Mouse (Mus musculus): ENCODE data around the gene Arl13b. TPM values are rescaled to one million over a fixed set of nuclear protein-coding genes. Genes with fewer than 3 reads are reported as not detected.

The Arl13b gene
- 10.8 and 13.4 TPM in 2 replicates for polyA plus RNA-seq (2014; fragmentation: Nextera tagmentation; extraction: Ambion mirVana)

DNA sequence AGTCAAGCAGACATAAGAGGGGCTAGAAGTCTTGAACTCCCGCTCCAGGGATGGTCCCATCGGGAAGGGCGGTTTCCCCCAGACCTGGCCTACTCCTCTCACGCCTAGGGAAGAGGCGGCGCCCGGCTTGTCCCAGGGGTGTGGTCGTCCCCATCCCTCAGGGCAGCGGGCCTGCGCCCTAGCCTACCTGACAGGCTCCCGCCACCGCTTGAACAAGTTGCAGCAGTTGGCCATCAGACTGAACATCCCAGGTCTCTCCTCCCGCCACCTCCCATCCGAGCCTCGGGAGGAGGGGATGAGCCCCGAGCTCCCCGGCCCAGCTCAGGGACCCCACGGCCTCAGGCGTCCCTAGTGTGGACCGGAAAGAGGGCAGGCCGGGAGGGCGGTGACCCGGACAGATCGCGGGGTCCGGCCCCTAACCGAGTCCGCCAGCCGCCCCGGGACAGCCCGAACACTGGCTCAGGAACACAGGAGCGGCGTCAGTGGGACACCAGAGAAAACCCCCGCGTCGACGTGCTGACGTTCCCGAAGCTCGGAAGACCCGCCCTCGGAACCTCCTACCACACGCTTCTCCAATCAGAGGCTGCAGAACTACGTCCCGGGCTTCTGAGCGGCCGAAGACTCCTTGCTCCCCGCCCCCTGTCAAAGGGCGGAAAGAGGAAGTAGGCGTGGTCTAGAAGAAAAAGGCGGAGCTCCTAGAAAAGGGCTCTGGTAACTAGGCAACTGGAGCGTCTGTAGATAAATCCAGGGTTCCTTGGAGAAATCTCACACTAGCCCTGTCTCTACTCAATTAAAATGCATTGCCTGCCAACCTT, at the start of gene Arl13b:
Arl13b (minus strand) TSS at position 543 of the 815 bp plus-strand sequence.
- Histone ChIP-seq H3K9me3 (ENCODE audit: control insufficient read depth, low read length) (no peaks in the 10 kb centered on the region), H3K4me2 (ENCODE audit: low read length) (peak within 1 kb of the TSS; percentile 75), H3K27me3 (ENCODE audit: control insufficient read depth, insufficient read depth, low read length) (no peaks in the 10 kb centered on the region), H3K4me3 (replicated peaks; ENCODE audit: low read depth, low read length) (peak within 1 kb of the TSS; percentile 86), H3K36me3 (ENCODE audit: control insufficient read depth, insufficient read depth, low read length) (no peaks in the 10 kb centered on the region), H3K9ac (replicated peaks; ENCODE audit: low read length) (peak within 1 kb of the TSS; percentile 82), H3K27ac (replicated peaks; ENCODE audit: low read depth, low read length) (peak within 1 kb of the TSS; percentile 70), H3K4me1 (ENCODE audit: control insufficient read depth, insufficient read depth, low read length) (peaks cover 19% of the 10 kb centered on the region)
- WGBS = 0% methylated on average over 52 of the region's 52 CpGs
- DNase-seq = peak; percentile 98
- ATAC-seq (ENCODE audit: low FRiP score, low TSS enrichment) = peak; percentile 100

DNA sequence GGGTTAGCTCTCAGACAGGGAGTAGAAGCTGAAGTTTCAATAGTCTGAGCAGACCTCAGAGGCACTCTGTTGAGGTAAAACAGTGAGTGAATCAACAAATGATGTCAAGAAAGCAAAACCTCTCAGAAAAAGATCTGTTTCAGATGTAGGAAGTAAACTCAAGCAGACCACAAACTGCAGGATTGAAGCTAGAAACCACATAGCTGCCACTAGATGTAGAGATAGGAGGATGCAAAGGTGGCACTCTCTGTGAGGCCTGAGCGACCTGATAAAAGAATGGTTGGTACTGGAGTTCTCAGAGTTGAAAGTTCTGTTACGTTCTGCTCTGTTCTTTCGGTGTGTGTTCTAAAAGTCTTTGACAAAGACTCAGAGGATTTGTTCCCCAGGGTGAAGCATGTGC, 49.0 kb upstream of the Arl13b start:
- no peak for DNase-seq
- Histone ChIP-seq H3K27ac (replicated peaks; ENCODE audit: low read depth, low read length) (no peak overlapping the region), H3K9me3 (ENCODE audit: control insufficient read depth, low read length) (no peaks in the 10 kb centered on the region), H3K36me3 (ENCODE audit: control insufficient read depth, insufficient read depth, low read length) (no peaks in the 10 kb centered on the region), H3K4me2 (ENCODE audit: low read length) (no peak overlapping the region), H3K4me3 (replicated peaks; ENCODE audit: low read depth, low read length) (no peak overlapping the region), H3K27me3 (ENCODE audit: control insufficient read depth, insufficient read depth, low read length) (no peaks in the 10 kb centered on the region), H3K4me1 (ENCODE audit: control insufficient read depth, insufficient read depth, low read length) (no peaks in the 10 kb centered on the region), H3K9ac (replicated peaks; ENCODE audit: low read length) (no peak overlapping the region)
- WGBS = 80% methylated on average over 3 of the region's 3 CpGs
- ATAC-seq (ENCODE audit: low FRiP score, low TSS enrichment) = no peak

DNA sequence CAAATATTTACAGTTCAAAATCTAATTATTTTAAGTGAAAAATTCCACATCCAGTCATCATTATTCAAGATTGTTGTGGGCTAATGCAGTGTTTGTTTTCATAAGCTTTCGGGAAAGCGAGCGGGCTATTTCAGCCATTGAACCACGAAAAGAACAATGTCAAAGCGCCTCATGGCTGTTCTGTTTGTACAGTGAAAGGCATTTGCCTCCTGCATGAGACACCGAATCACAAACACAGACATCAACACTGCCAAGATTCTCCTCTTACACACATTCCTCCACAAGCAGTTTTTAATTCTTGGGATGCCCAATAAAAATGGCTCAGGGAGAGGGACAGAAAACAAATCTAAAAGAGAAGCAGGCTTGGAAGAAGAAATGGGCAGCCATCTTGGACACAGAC, 27.2 kb upstream of the Arl13b start:
- no peaks in the 10 kb centered on the region for H3K27me3 ChIP-seq (ENCODE audit: control insufficient read depth, insufficient read depth, low read length)
- H3K4me2 ChIP-seq (ENCODE audit: low read length) = no peak overlapping the region
- ATAC-seq (ENCODE audit: low FRiP score, low TSS enrichment) = no peak
- no peak overlapping the region for H3K9ac ChIP-seq (replicated peaks; ENCODE audit: low read length)
- no peaks in the 10 kb centered on the region for H3K9me3 ChIP-seq (ENCODE audit: control insufficient read depth, low read length)
- WGBS = 83% methylated on average over 6 of the region's 6 CpGs
- no peaks in the 10 kb centered on the region for H3K36me3 ChIP-seq (ENCODE audit: control insufficient read depth, insufficient read depth, low read length)
- H3K4me1 ChIP-seq (ENCODE audit: control insufficient read depth, insufficient read depth, low read length) = no peaks in the 10 kb centered on the region
- no peak for DNase-seq
- no peak overlapping the region for H3K27ac ChIP-seq (replicated peaks; ENCODE audit: low read depth, low read length)
- H3K4me3 ChIP-seq (replicated peaks; ENCODE audit: low read depth, low read length) = no peak overlapping the region

DNA sequence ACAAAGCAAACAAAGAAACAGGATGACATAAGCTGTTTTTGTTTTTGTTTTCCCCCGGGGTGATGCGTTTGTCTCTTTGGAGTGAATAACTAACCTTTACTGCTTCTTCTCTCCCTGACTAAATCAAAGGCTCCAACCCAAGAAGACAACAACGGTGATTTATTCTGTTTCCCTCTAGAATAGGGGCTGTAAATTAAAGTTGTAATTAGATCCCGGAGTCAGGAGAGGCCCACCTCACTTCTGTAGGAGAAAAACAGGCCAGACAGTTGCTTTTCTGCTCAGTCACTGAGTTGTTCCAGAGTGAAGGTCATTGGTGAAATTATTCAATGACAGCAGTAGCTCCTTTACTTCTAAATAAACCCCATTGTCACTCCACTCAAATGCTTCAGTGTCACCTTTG, 26.3 kb upstream of the Arl13b start:
- no peaks in the 10 kb centered on the region for H3K4me1 ChIP-seq (ENCODE audit: control insufficient read depth, insufficient read depth, low read length)
- H3K36me3 ChIP-seq (ENCODE audit: control insufficient read depth, insufficient read depth, low read length) = no peaks in the 10 kb centered on the region
- H3K27ac ChIP-seq (replicated peaks; ENCODE audit: low read depth, low read length) = no peak overlapping the region
- ATAC-seq (ENCODE audit: low FRiP score, low TSS enrichment) (no peak), DNase-seq (no peak)
- H3K4me2 ChIP-seq (ENCODE audit: low read length) = no peak overlapping the region
- H3K9me3 ChIP-seq (ENCODE audit: control insufficient read depth, low read length) = no peaks in the 10 kb centered on the region
- no peak overlapping the region for H3K4me3 ChIP-seq (replicated peaks; ENCODE audit: low read depth, low read length)
- no peak overlapping the region for H3K9ac ChIP-seq (replicated peaks; ENCODE audit: low read length)
- 75% methylated on average over 4 of the region's 4 CpGs for WGBS
- H3K27me3 ChIP-seq (ENCODE audit: control insufficient read depth, insufficient read depth, low read length) = no peaks in the 10 kb centered on the region

DNA sequence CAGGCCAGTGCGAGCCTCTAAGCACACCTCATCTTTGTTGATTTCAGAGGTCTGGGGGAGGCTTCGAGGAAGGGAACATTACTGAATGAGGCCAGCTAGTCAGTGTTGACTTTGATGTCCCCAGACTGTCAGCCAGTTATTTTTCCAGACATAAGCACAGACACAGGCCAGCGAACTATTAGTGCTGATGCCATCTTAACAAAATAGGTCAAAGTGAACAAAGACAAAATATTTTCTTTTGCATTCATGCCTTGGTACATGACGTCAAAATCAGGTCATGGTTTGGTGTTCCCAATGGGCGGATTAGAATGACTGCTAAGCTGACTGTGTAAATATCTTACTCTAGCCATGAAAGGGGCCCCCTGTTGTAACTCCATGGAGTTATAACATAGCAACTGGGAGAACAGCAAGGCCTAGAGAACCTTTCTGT, 25.9 kb upstream of the Arl13b start:
- Histone ChIP-seq H3K27ac (replicated peaks; ENCODE audit: low read depth, low read length) (no peak overlapping the region), H3K9me3 (ENCODE audit: control insufficient read depth, low read length) (no peaks in the 10 kb centered on the region), H3K9ac (replicated peaks; ENCODE audit: low read length) (no peak overlapping the region), H3K36me3 (ENCODE audit: control insufficient read depth, insufficient read depth, low read length) (no peaks in the 10 kb centered on the region), H3K27me3 (ENCODE audit: control insufficient read depth, insufficient read depth, low read length) (no peaks in the 10 kb centered on the region), H3K4me2 (ENCODE audit: low read length) (no peak overlapping the region), H3K4me1 (ENCODE audit: control insufficient read depth, insufficient read depth, low read length) (no peaks in the 10 kb centered on the region), H3K4me3 (replicated peaks; ENCODE audit: low read depth, low read length) (no peak overlapping the region)
- 50% methylated on average over 5 of the region's 5 CpGs for WGBS
- ATAC-seq (ENCODE audit: low FRiP score, low TSS enrichment) = no peak
- DNase-seq = no peak

DNA sequence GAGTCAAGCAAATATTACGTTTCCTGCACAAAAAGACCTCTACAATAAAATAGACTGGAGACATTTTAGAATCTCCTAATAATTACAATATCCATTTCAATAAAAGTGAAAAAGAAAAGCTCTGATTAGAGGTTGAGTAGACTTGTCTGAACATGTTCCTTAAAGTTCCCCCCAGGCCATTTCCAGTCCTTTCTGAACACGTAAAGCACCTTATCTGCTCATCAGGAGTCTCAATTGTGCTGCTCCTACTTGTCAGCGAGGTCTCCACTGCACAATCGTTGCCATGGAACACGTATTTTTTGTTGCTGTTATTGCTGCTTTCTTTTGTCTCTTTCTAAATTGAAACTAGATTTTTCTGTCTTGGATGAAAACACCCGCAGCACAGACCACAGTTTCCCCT, 14.6 kb upstream of the Arl13b start:
- no peak overlapping the region for H3K4me3 ChIP-seq (replicated peaks; ENCODE audit: low read depth, low read length)
- H3K27me3 ChIP-seq (ENCODE audit: control insufficient read depth, insufficient read depth, low read length) = no peaks in the 10 kb centered on the region
- H3K36me3 ChIP-seq (ENCODE audit: control insufficient read depth, insufficient read depth, low read length) = no peaks in the 10 kb centered on the region
- WGBS = 53% methylated on average over 6 of the region's 6 CpGs
- no peaks in the 10 kb centered on the region for H3K9me3 ChIP-seq (ENCODE audit: control insufficient read depth, low read length)
- no peak for ATAC-seq (ENCODE audit: low FRiP score, low TSS enrichment)
- no peak overlapping the region for H3K4me2 ChIP-seq (ENCODE audit: low read length)
- DNase-seq = no peak
- H3K4me1 ChIP-seq (ENCODE audit: control insufficient read depth, insufficient read depth, low read length) = no peaks in the 10 kb centered on the region
- no peak overlapping the region for H3K9ac ChIP-seq (replicated peaks; ENCODE audit: low read length)
- H3K27ac ChIP-seq (replicated peaks; ENCODE audit: low read depth, low read length) = no peak overlapping the region

DNA sequence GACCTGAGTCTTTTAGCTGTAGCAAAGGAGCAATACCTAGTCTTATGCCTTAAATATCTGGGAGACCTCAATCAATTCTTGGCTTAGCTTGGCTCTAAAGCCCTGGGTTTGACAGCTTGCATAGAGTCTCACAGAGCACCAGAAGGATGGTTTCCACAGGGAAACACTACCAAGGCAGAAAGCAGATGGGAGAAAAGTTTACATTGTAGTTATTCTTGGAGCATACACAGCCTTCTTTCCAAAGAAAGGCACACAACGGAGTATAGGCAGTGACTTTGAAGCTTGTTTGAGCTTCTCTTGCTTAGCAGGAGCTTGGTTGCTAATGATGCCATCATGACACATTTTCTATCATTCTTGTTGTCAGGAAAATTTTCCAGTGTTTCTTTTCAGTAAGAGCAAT, 13.3 kb upstream of the Arl13b start:
- Histone ChIP-seq H3K9ac (replicated peaks; ENCODE audit: low read length) (no peak overlapping the region), H3K27ac (replicated peaks; ENCODE audit: low read depth, low read length) (no peak overlapping the region), H3K36me3 (ENCODE audit: control insufficient read depth, insufficient read depth, low read length) (no peaks in the 10 kb centered on the region), H3K9me3 (ENCODE audit: control insufficient read depth, low read length) (no peaks in the 10 kb centered on the region), H3K4me1 (ENCODE audit: control insufficient read depth, insufficient read depth, low read length) (no peaks in the 10 kb centered on the region), H3K4me3 (replicated peaks; ENCODE audit: low read depth, low read length) (no peak overlapping the region), H3K27me3 (ENCODE audit: control insufficient read depth, insufficient read depth, low read length) (no peaks in the 10 kb centered on the region), H3K4me2 (ENCODE audit: low read length) (no peak overlapping the region)
- DNase-seq = no peak
- no peak for ATAC-seq (ENCODE audit: low FRiP score, low TSS enrichment)
- WGBS = 95% methylated on average over 1 of the region's 1 CpGs

DNA sequence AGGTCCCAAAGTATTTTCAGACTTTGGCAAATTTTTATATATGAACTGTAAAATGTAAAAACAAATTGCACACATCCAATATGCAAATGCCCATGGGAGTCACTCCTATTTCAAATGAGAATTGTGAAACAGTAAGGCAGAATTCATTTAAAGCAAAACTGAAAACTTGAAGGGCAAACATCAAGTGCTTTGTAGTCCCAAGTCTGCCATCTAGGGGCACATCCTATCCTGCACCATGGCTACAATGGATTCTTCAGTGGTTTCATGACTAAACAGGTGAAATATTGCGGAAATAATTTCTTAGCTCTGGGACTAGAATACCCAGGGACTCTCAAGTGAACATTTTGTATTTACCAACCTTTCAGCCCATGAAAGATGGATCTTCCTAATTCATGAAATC, 11.2 kb upstream of the Arl13b start:
- H3K36me3 ChIP-seq (ENCODE audit: control insufficient read depth, insufficient read depth, low read length) = no peaks in the 10 kb centered on the region
- H3K4me1 ChIP-seq (ENCODE audit: control insufficient read depth, insufficient read depth, low read length) = peaks cover 6% of the 10 kb centered on the region; the same call in 1 of the 2 replicates
- ATAC-seq (ENCODE audit: low FRiP score, low TSS enrichment) (no peak), DNase-seq (no peak)
- no peaks in the 10 kb centered on the region for H3K27me3 ChIP-seq (ENCODE audit: control insufficient read depth, insufficient read depth, low read length)
- H3K27ac ChIP-seq (replicated peaks; ENCODE audit: low read depth, low read length) = no peak overlapping the region
- H3K4me3 ChIP-seq (replicated peaks; ENCODE audit: low read depth, low read length) = no peak overlapping the region
- no peak overlapping the region for H3K9ac ChIP-seq (replicated peaks; ENCODE audit: low read length)
- 92% methylated on average over 1 of the region's 1 CpGs for WGBS
- no peak overlapping the region for H3K4me2 ChIP-seq (ENCODE audit: low read length)
- no peaks in the 10 kb centered on the region for H3K9me3 ChIP-seq (ENCODE audit: control insufficient read depth, low read length)

DNA sequence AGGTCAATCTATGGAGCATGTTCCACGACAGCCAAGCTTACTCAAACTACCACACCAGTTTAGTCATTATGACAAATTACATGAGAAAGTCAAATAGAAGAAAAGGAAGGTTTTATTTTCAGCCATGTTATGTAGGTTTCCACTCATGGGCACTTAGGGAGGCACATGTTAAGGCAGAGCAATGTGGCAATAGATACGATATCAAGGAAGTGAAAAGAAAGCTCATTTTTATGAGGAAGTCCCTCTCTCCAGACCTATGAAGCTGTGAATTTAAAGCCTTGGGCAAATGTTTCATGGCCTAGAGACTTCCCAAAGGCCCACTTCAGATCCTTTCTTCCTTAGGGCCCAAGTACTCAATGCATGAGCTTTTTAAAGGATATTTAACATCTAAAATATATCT, 10.7 kb upstream of the Arl13b start:
- DNase-seq = no peak
- H3K27ac ChIP-seq (replicated peaks; ENCODE audit: low read depth, low read length) = no peak overlapping the region
- 94% methylated on average over 2 of the region's 2 CpGs for WGBS

More for the DNA sequence above, 10.7 kb upstream of the Arl13b start:
- Histone ChIP-seq H3K4me3 (replicated peaks; ENCODE audit: low read depth, low read length) (no peak overlapping the region), H3K9ac (replicated peaks; ENCODE audit: low read length) (no peak overlapping the region), H3K4me2 (ENCODE audit: low read length) (no peak overlapping the region), H3K9me3 (ENCODE audit: control insufficient read depth, low read length) (no peaks in the 10 kb centered on the region), H3K4me1 (ENCODE audit: control insufficient read depth, insufficient read depth, low read length) (peaks cover 6% of the 10 kb centered on the region; the same call in 1 of the 2 replicates), H3K27me3 (ENCODE audit: control insufficient read depth, insufficient read depth, low read length) (no peaks in the 10 kb centered on the region), H3K36me3 (ENCODE audit: control insufficient read depth, insufficient read depth, low read length) (no peaks in the 10 kb centered on the region)
- no peak for ATAC-seq (ENCODE audit: low FRiP score, low TSS enrichment)
